Mouse (Mus musculus): ENCODE data around the gene March9. TPM values are rescaled to one million over a fixed set of nuclear protein-coding genes. Genes with fewer than 3 reads are reported as not detected.

March9 gene
- polyA plus RNA-seq, 2 experiments from 2014 or later, result 0.65 to 1.0 TPM

- ATAC-seq, result no peak
Measured at GRCm38 (mm10) chr10:127033301-127033741, 26.7 kb downstream of the March9 start.

DNA sequence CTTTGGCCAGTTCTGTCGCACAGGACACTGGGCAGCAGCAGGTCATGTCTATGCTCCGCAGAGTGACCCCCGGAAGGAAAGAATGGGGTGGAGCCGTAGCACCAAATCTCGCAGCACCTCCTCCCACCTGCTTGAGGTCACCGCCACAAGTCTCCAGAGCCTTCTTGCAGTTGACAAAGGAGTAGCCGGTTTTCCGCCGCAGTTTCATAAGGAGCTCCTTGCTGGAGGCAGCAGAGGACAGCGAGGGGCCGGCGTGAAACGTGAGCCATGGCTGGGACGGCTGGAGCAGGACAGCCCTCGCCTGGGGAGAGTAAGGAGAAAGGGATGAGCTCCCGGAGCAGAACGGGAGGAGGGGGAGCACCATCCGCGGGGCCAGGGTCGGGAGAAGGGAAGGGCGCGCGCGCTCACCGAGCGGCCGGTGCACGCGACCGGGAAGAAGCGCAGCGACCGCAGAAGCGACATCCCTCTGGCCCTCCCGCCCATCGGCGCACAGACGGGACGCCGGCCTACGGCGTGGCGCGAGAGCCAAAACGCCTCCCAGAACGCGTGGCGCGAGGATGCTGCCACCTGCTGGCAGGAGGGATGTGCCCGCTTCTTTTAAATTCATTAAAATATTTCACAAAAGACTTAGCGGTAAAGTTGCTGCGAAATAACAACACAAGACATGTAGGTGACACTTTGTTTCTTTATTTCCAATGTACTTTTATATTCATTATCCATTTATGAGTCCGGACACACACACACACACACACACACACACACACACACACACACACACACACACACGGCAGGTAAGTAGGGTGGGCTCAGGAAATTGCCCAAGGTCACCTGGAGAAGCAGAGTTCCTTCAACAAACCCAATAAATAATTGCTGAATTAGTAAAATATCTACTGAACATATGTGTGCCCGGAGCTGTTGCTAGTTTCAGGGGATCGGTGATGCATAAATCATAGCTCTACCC, 29.4 kb downstream of the March9 start, which contains the start of gene Tsfm:
Gene Tsfm, minus strand, starts transcription at position 505 of the 961 bp plus-strand sequence.
- peak; percentile 84 for ATAC-seq

DNA sequence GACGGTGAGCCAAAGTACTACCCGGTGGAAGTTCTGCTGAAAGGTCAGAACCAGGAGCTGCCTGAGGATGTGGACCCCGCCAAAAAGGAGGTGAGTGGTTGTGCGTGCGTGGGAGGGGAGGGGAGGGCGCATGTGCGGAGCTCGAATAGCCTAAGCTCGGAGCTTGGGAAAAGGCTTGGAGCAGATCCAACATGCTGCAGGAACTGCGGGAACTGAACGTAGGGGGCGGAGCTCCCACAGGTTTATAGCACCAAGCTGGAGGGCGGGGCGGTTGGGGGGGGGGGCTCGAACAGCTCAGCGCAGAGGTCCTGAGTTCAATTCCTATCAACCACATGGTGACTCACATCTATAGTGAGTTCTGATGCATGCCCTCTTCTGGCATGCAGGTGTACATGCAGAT, 41.6 kb downstream of the March9 start:
- no peak for ATAC-seq

GRCm38 (mm10) chr10:127017071-127017470, 42.9 kb downstream of the March9 start:
- no peak for ATAC-seq

DNA sequence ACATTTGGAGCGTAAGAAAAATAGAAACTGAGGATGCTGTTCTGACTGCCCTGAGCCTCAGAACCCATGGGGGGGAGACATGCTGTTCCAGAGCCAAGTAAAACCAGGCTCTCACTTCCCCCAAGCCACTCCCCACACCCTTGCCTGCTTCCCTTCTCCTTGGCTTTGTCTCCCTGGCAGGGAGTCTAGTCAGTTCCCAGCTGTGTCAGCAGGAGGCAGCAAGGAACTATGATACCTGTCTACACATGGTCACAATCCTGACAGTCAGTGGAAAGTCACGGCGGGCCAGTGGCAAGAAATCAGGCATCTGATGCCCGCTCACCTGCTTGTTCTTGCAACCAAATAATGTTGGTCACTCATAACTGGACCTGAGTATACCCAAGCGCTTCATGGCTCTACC, 43.5 kb downstream of the March9 start:
- no peak for ATAC-seq

Other genes starting within 250 kb of the March9 start
- gene Atp23, start 158.8 kb downstream of the March9 start, polyA plus RNA-seq (2017; shearing (Covaris generic)), result 1 to 10 TPM; 5.9 to 6.9 TPM
- 10 to 100 TPM; 29.8 to 35.8 TPM for gene Ctdsp2, start 81.5 kb downstream of the March9 start, polyA plus RNA-seq (2017; shearing (Covaris generic))
- gene Avil, start 59.5 kb downstream of the March9 start, polyA plus RNA-seq (2017; shearing (Covaris generic)), result not detected
- 10 to 100 TPM; 42.5 to 57.1 TPM for gene Tsfm, start 29.3 kb downstream of the March9 start, polyA plus RNA-seq (2017; shearing (Covaris generic))
- 10 to 100 TPM; 19.8 to 23.9 TPM for gene Mettl1, start 18.8 kb downstream of the March9 start, polyA plus RNA-seq (2017; shearing (Covaris generic))
- under 1 TPM in 1 of 2 experiments, not detected in 1; 0.52 TPM for gene Eef1akmt3, start 18.7 kb downstream of the March9 start, polyA plus RNA-seq (2017; shearing (Covaris generic))
- gene Cyp27b1, start 11.9 kb downstream of the March9 start, polyA plus RNA-seq (2017; shearing (Covaris generic)), result not detected
- 100 to 1,000 TPM; 304 to 317 TPM for gene Cdk4, start 3.4 kb upstream of the March9 start, polyA plus RNA-seq (2017; shearing (Covaris generic))
- gene Tspan31, start 10.1 kb upstream of the March9 start, polyA plus RNA-seq (2017; shearing (Covaris generic)), result 100 to 1,000 TPM in 1 of 2 experiments, 10 to 100 TPM in 1; 99.2 to 103 TPM
- 10 to 100 TPM; 20.4 to 29.9 TPM for gene Agap2, start 15.1 kb upstream of the March9 start, polyA plus RNA-seq (2017; shearing (Covaris generic))
- gene Os9, start 60.9 kb upstream of the March9 start, polyA plus RNA-seq (2017; shearing (Covaris generic)), result 10 to 100 TPM; 51.3 to 75.5 TPM
- gene B4galnt1, start 105.0 kb upstream of the March9 start, polyA plus RNA-seq (2017; shearing (Covaris generic)), result 100 to 1,000 TPM; 152 to 209 TPM
- 1 to 10 TPM; 2.5 to 2.7 TPM for gene Slc26a10, start 120.5 kb upstream of the March9 start, polyA plus RNA-seq (2017; shearing (Covaris generic))
- gene Arhgef25, start 129.9 kb upstream of the March9 start, polyA plus RNA-seq (2017; shearing (Covaris generic)), result not detected
- 10 to 100 TPM; 40.6 to 42.9 TPM for gene Dtx3, start 135.5 kb upstream of the March9 start, polyA plus RNA-seq (2017; shearing (Covaris generic))
- gene Pip4k2c, start 151.4 kb upstream of the March9 start, polyA plus RNA-seq (2017; shearing (Covaris generic)), result 10 to 100 TPM; 24.2 to 27.8 TPM
- gene Kif5a, start 203.2 kb upstream of the March9 start, polyA plus RNA-seq (2017; shearing (Covaris generic)), result under 1 TPM; 0.18 to 0.70 TPM
- 10 to 100 TPM; 55.4 to 60.6 TPM for gene Dctn2, start 206.2 kb upstream of the March9 start, polyA plus RNA-seq (2017; shearing (Covaris generic))
- 10 to 100 TPM in 1 of 2 experiments, 1 to 10 TPM in 1; 4.0 to 10.6 TPM for gene Mbd6, start 228.8 kb upstream of the March9 start, polyA plus RNA-seq (2017; shearing (Covaris generic))